Mouse (Mus musculus) kidney, adult 2 months (tissue): ENCODE results near the gene Samm50.

Experiments
- CTCF ChIP-seq: fragments of 200-500 bp; conservative IDR thresholded peaks from 2 replicates; pipeline ENCODE4 v1.5.1; 2011; ENCODE audit warnings: low read depth, mild to moderate bottlenecking, control low read depth, low read length, moderate library complexity, mixed read lengths; ENCODE audit not compliant: insufficient read depth, insufficient read length
- POLR2A ChIP-seq: fragments of 200-500 bp; IDR thresholded peaks from one replicate; pipeline ENCODE4 v1.6.1; 2011; ENCODE audit warnings: low read depth, low read length, control low read depth

DNA sequence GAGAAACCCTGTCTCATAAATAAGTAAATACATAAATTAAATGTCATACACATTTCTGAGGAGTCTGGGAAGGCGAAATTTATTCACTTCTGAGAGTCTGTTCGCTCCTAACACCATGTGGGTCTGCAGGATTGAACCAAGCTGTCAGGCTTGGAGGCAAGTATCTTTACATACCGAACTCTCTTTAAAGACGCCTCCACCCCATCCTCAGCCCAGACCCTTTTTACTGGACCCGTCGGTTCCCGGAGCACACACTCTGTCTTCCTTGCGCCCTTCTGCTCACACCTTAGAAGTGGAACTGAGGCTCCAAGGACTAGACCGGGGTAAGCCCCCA lies 350 bp upstream of the Samm50 start:
- no peak for TF ChIP-seq CTCF
- no peak for TF ChIP-seq POLR2A
